Mouse (Mus musculus) liver, adult 2 months (tissue): ENCODE measurements at regions not wholly inside any gene's neighbourhood (a gene's known extent, or its start where the extent isn't known, plus 50 kb on each side); places are given as distances from the start of the nearest gene placed in this dataset.

Experiments used
- CTCF ChIP-seq: fragments of 200-500 bp; IDR thresholded peaks from 2 replicates; pipeline ENCODE4 v1.5.1; 2011; ENCODE audit warnings: low read depth, low read length, control low read depth
- POLR2A ChIP-seq: fragments of 200-500 bp; IDR thresholded peaks from 2 replicates; pipeline ENCODE4 v1.6.1; 2011; ENCODE audit warnings: low read length, control low read depth; ENCODE audit not compliant: insufficient read depth; ENCODE audit errors: extremely low read depth

DNA sequence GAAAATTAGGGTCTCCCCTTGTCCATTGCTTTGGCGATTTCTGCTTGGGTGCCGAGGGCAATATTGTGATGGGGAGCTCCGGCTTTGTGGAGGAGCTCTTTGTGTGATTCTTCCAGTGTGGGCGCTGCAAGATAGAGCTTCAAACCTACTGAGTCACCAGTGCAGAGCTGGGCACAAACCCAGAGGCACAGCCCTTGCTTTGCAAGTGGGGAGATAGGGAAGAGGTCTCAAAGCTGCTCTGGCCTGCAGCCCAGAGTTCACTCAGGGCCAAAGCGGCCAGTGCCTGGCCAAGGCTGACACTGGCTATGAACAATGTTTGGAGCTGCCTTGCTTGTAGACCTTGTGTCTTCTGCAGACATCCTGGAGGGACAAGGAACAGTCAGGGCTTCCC, 52.9 kb upstream of the Cd34 start:
- TF ChIP-seq POLR2A (no peak), CTCF (no peak)
